Mouse (Mus musculus): Measurements from ENCODE around the gene Ndufaf5. TPM values are rescaled to one million over a fixed set of nuclear protein-coding genes. Genes with fewer than 3 reads are reported as not detected.

Gene Ndufaf5
- total and polyA plus RNA-seq, 3 experiments = 17.1 to 21.1 TPM; not detected in 1

GRCm38 (mm10) chr2:140230295-140230694 lies 59.8 kb downstream of the Ndufaf5 start:
- Histone ChIP-seq H3K9me3 (replicated peaks; ENCODE audit: insufficient read depth, low read length) (no peaks in the 10 kb centered on the region), H3K36me3 (ENCODE audit: control insufficient read depth in 1 of 2, insufficient read depth in 2 of 2, low read length in 2 of 2) (no peaks in the 10 kb centered on the region), H3K27me3 (ENCODE audit: control insufficient read depth in 1 of 2, insufficient read depth in 2 of 2, low read length in 2 of 2) (no peaks in the 10 kb centered on the region), H3K4me1 (ENCODE audit: control insufficient read depth in 1 of 2, insufficient read depth in 2 of 2, low read length in 2 of 2) (no peaks in the 10 kb centered on the region), H3K79me2 (ENCODE audit: control insufficient read depth, insufficient read depth, low read length, poor library complexity) (no peaks in the 10 kb centered on the region), H3K4me3 (ENCODE audit: control insufficient read depth in 1 of 2, insufficient read depth in 1 of 2, low read depth in 2 of 2, low read length in 2 of 2) (no peak overlapping the region), H3K27ac (ENCODE audit: control insufficient read depth, low read depth, low read length) (no peak overlapping the region), H3K9ac (ENCODE audit: control insufficient read depth, low read depth, low read length, poor library complexity, severe bottlenecking) (no peak overlapping the region)
- no peak for TF ChIP-seq ZMIZ1 (IDR thresholded peaks at IDR 0.05; ENCODE audit: low read depth, low read length)
- TF ChIP-seq SMC3 (IDR thresholded peaks at IDR 0.05; ENCODE audit: low read depth, low read length) = no peak
- TF ChIP-seq TCF12 (IDR thresholded peaks at IDR 0.05; ENCODE audit: low read depth, low read length) = no peak
- TF ChIP-seq SIN3A (IDR thresholded peaks at IDR 0.05; ENCODE audit: low read length) = no peak
- no peak for TF ChIP-seq RCOR1 (IDR thresholded peaks at IDR 0.05; ENCODE audit: low read depth, low read length)
- TF ChIP-seq ZNF384 (IDR thresholded peaks at IDR 0.05; ENCODE audit: low read depth, low read length) = no peak
- no peak for TF ChIP-seq GATA1 (IDR thresholded peaks at IDR 0.05; ENCODE audit: low read depth, low read length)
- no peak for TF ChIP-seq MAZ (IDR thresholded peaks at IDR 0.05; ENCODE audit: low read depth, low read length)
- no peak for TF ChIP-seq MAX (IDR thresholded peaks at IDR 0.05; ENCODE audit: low read length)
- no peak for TF ChIP-seq E2F4 (IDR thresholded peaks at IDR 0.05; ENCODE audit: borderline replicate concordance, low read depth, low read length)
- TF ChIP-seq USF1 (IDR thresholded peaks at IDR 0.05; ENCODE audit: low read depth, low read length) = no peak
- no peak for TF ChIP-seq MXI1 (IDR thresholded peaks at IDR 0.05; ENCODE audit: low read depth, low read length)
- TF ChIP-seq GABPA (IDR thresholded peaks at IDR 0.05; ENCODE audit: low read depth, low read length) = no peak
- no peak for TF ChIP-seq ZKSCAN1 (IDR thresholded peaks at IDR 0.05; ENCODE audit: low read depth, low read length)
- no peak for TF ChIP-seq EP300 (IDR thresholded peaks at IDR 0.05; ENCODE audit: low read depth in 1 of 2, low read length in 2 of 2)
- no peak for DNase-seq (ENCODE audit: low read depth, low spot score)

- DNase-seq (ENCODE audit: low read depth, low spot score) = no peak
- no peaks in the 10 kb centered on the region for H3K9me3 ChIP-seq (replicated peaks; ENCODE audit: insufficient read depth, low read length)
- H3K27ac ChIP-seq (ENCODE audit: control insufficient read depth, low read depth, low read length) = no peak overlapping the region
- no peaks in the 10 kb centered on the region for H3K4me1 ChIP-seq (ENCODE audit: control insufficient read depth in 1 of 2, insufficient read depth in 2 of 2, low read length in 2 of 2)
- no peak overlapping the region for H3K9ac ChIP-seq (ENCODE audit: control insufficient read depth, low read depth, low read length, poor library complexity, severe bottlenecking)
- no peaks in the 10 kb centered on the region for H3K36me3 ChIP-seq (ENCODE audit: control insufficient read depth in 1 of 2, insufficient read depth in 2 of 2, low read length in 2 of 2)
- no peak overlapping the region for H3K4me3 ChIP-seq (ENCODE audit: control insufficient read depth in 1 of 2, insufficient read depth in 1 of 2, low read depth in 2 of 2, low read length in 2 of 2)
- no peaks in the 10 kb centered on the region for H3K79me2 ChIP-seq (ENCODE audit: control insufficient read depth, insufficient read depth, low read length, poor library complexity)
- H3K27me3 ChIP-seq (ENCODE audit: control insufficient read depth in 1 of 2, insufficient read depth in 2 of 2, low read length in 2 of 2) = no peaks in the 10 kb centered on the region; a peak in 1 of 4 replicates
- TF ChIP-seq JUND (IDR thresholded peaks at IDR 0.05; ENCODE audit: low read depth, low read length) = no peak
- TF ChIP-seq POLR2A (IDR thresholded peaks at IDR 0.05; ENCODE audit: control insufficient read depth in 1 of 2, insufficient read depth in 1 of 2, low read depth in 1 of 2, low read length in 2 of 2, poor library complexity in 1 of 2) = no peak
- no peak for TF ChIP-seq CTCF (IDR thresholded peaks at IDR 0.05 in 2 of 3, conservative IDR thresholded peaks at IDR 0.05 in 1 of 3; ENCODE audit: control insufficient read depth in 1 of 3, insufficient read depth in 1 of 3, low read depth in 2 of 3, low read length in 3 of 3, poor library complexity in 1 of 3, severe bottlenecking in 1 of 3)
- TF ChIP-seq EP300 (IDR thresholded peaks at IDR 0.05; ENCODE audit: low read depth in 1 of 2, low read length in 2 of 2) = no peak
- no peak for TF ChIP-seq MAFK (IDR thresholded peaks at IDR 0.05; ENCODE audit: borderline replicate concordance, low read depth, low read length)
- no peak for TF ChIP-seq MYC (IDR thresholded peaks at IDR 0.05; ENCODE audit: low read depth, low read length)
Observed at GRCm38 (mm10) chr2:140237245-140237644, 66.8 kb downstream of the Ndufaf5 start.

Data from MEL (cell line).